Mouse (Mus musculus): ENCODE measurements around the gene Gm14410. TPM values are rescaled to one million over a fixed set of nuclear protein-coding genes. Genes with fewer than 3 reads are reported as not detected.
"Not testable (repeated sequence)": the region's sequence is repeated elsewhere in the genome, so short reads cannot be mapped to it uniquely, and the experiment has no call there.

Gm14410 gene
- 10 to 100 TPM; 48.8 to 49.9 TPM for total RNA-seq (2021)
- long read RNA-seq, experiment 1, transcript Gm14410-201 (4 exons, 912 nt), result major isoform, 12 of 19 reads
- long read RNA-seq, experiment 1, partial matches to known transcripts, result 1 of 19 reads
- long read RNA-seq, experiment 1, other reads (novel, unspliced or antisense), result 6 of 19 reads
- long read RNA-seq, experiment 2, transcript Gm14410-201 (4 exons, 912 nt), result major isoform, 8 of 15 reads
- long read RNA-seq, experiment 2, partial matches to known transcripts, result 1 of 15 reads
- long read RNA-seq, experiment 2, other reads (novel, unspliced or antisense), result 6 of 15 reads

GRCm38 (mm10) chr2:177206341-177206740, at the start of gene Gm14410:
Gene Gm14410, minus strand, starts transcription at chr2:177206421.
- peak in 1 of 2 experiments; percentile 62 for DNase-seq (ENCODE audit: low spot score in 2 of 2)

GRCm38 (mm10) chr2:177247449-177247848, 41.2 kb upstream of the Gm14410 start:
- DNase-seq (ENCODE audit: low spot score in 2 of 2), result not testable (repeated sequence)

DNA sequence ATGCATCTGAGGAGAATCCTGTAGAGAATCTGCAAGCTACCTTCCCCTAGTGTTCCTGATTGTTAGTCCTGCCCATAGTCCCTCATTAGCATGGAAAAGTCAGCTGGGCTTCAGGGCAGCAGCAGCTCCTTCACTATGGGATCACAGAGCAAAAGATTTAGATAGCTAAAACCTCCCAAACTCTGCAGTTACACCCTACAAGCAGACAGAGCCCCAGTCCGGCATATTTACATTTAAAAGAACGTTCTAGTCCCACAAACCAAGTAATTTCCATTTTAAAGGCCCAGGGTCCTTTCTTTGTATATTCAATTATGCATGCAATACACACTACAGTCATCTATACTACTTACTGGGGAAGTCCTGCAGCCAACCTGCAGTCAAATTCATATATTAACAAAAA, 24.2 kb upstream of the Gm14410 start:
- not testable (repeated sequence) for DNase-seq (ENCODE audit: low spot score in 2 of 2)

GRCm38 (mm10) chr2:177172749-177173148, 33.5 kb downstream of the Gm14410 start:
- not testable (repeated sequence) for DNase-seq (ENCODE audit: low spot score in 2 of 2)

Other genes starting within 250 kb of the Gm14410 start
- 10 to 100 TPM; 29.0 to 36.4 TPM for gene Gm14419, start 205.5 kb downstream of the Gm14410 start, total RNA-seq (2021)
- gene Gm14401, start 132.1 kb downstream of the Gm14410 start, total RNA-seq (2021), result 1 to 10 TPM in 1 of 2 experiments, under 1 TPM in 1; 0.79 to 1.4 TPM
- 1 to 10 TPM; 1.4 to 1.5 TPM for gene Gm14409, start 60.6 kb upstream of the Gm14410 start, total RNA-seq (2021)
- gene Gm14412, start 117.9 kb upstream of the Gm14410 start, total RNA-seq (2021), result 1 to 10 TPM; 2.1 to 2.7 TPM
- 10 to 100 TPM; 21.3 to 22.5 TPM for gene Gm14418, start 191.9 kb upstream of the Gm14410 start, total RNA-seq (2021)